Mouse (Mus musculus) layer of hippocampus, postnatal 10 days (tissue): ENCODE results near the gene Otof. TPM values are rescaled to one million over a fixed set of nuclear protein-coding genes. Genes with fewer than 3 reads are reported as not detected.

ENCODE experiments used
- DNase-seq, 2 experiments: peaks; one replicate each; pipeline ENCODE4 v3.0.0; 2021; ENCODE audit warnings: low spot score in 2 of 2
- total RNA-seq, 2 experiments: library from RNA; stranded (reverse); gene quantifications; 2 replicates each; pipeline ENCODE4 v1.2.3; 2021

The Otof gene
- total RNA-seq, 2 experiments from 2014 or later = 7.0 to 7.3 TPM

DNA sequence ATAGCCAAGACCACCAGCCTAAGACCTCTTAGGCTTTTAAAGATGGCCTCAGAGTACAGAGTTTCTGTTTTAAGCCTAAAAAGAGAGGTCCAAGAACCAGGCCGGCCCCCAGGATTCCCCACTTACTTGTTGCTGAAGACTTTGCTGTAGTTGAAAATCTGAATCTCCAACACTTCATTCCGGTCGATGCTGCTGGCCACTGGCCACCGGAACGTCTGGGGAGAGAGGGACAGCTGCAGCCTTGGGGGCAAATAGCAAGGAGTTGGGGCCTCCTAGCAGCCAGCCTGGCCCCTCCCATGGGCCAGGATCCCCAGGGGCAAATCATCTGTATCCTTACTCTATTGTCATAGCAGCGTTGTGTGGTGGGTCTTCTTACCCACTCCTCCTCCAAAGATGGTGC is 34.3 kb downstream of the Otof start:
- DNase-seq = no peak

DNA sequence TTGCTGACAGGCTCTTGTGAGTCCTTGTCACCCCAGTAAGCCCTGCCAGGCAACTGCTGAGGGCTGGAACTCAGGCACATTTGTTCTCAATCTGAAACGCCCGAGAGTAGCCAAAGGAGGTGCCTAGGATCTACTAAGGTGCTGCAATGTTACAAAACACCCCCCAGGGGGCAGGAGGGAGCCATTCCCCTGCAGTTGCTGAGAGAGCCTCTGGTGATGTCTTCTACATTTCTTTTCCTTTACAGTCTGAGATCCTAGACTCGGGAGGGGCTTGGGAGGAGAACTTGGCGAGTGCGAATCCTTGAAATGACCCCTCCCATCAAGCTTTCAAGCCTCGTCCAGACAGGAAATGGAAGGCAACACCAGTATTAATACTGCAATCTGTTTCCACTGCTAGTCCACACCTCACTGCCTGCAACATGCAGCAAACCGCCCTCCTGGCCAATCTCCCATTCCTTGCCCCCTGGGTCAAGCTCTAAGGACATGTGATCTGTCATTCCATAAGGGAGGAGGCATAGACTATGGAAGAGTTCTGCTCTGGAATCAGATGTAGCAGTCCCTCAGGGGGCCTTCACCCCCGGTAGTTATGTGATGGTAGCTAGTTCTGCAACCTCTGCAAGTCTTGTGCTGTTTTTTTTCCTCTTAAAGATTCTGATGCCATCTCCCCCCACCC is 38.0 kb downstream of the Otof start:
- DNase-seq = peak; percentile 63 to 73

DNA sequence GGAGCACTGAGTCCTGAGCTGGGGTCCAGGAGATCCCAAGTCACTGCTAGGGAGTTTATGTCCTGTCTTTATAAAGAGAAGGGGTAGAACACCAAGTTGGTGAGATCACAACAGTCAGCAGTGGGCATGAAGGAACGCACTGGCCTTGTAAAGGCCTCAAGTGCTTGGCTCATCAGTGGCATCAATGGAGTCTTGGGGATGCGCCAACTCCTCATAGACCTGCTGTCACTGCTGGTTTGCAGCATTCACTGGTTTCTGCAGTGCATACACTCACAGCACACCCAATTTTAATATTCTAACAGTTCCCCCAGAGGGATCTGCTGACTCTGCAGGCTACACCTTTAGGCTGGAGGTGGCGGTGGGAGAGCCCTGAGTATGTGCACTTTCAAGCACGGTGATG is 38.6 kb downstream of the Otof start:
- DNase-seq = no peak

DNA sequence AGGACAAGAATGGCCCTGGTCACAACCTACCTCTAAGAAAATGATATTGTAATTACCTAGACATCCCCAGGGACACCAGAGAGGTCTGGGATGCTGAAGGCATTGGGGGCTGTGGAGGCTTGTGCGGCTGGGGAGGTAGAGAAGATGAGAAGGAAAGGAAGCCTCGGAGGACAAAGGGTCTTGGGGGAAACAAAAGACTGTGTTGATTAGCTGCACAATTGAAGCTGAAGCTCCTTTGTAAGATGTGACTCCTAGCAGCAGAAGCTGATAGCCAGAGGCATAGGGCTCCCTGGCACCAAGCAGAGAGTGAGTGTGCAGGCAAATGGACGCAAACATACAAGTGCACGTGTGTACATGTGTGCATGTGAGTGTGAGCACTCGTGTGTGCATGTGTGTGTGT is 45.1 kb downstream of the Otof start:
- DNase-seq = no peak

DNA sequence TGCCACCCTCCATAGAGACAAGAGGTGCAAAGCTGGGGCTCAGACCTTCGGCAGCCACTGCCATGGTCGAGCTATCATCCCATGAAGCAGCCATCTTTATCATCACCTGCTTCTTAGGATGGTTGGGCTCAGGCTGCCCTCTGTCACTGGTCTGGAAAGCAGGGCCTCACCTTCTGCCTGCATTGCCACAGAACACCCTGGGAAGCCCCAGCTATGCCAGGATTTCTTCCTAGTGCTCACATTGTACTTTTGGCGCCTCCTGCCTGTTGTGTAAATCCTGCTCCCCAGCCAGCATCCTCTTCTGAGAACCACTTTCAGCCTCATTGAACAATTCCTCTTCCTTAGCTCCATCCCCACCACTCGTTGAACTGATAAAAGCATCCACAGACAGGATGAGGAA is 45.9 kb downstream of the Otof start:
- no peak for DNase-seq

DNA sequence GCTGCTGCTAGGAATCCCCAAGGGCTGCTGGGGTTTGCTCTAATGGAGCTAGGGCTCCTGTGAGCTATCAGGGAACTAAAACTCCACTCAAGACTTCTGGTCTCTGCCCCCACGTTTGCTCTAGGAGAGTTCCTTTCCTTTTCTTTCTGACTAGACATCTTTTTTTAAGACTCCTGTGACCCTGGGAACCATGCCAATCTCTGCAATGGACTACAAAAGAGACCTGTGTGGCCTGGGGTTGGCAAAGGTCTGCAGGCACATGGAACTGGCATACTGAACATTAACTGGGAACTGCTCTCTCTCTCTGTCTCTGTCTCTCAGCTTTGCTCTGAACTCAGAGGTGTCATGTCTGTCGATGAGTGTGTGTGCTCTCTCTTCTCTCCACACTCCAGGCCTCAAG is 46.4 kb downstream of the Otof start:
- no peak for DNase-seq

DNA sequence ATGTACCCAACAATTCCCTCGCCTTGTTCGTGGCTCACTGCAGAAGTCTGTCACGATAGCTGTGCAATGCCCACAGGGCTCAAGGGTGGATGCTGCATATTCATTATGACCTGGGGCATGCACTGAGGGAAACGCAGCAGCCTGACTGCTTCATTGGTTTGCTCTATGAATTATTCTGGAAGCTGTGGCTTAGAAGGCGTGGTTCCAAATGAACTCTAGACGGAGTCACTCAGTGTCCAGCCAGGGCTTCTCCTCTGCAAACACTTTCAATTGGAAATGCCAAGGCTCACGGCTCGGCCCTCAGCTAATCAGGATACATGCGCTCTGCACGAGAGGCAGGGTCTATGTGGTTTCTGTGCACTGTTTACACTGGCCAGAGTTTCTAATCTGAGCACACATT is 50.2 kb downstream of the Otof start:
- DNase-seq = no peak

DNA sequence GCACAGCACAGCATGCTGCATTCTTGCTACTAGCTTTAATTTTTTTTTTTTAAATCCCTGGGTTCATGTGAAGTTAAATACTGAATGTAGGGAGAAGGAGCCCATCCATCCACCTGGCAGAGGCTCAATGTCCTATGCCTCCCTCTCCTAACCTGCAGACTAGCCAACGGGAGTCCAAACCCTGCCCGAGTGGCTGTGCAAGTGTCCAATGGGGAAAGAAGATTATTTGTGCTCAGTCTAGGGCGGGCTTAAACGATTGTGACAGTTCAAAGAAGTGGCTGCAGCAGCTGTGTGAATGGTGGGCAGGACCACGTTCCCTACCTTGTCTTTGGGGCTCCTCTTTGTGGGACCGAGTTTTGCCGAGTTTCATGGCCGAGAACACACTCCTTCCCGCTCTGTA is 54.9 kb downstream of the Otof start:
- DNase-seq = peak; percentile 24 to 30

DNA sequence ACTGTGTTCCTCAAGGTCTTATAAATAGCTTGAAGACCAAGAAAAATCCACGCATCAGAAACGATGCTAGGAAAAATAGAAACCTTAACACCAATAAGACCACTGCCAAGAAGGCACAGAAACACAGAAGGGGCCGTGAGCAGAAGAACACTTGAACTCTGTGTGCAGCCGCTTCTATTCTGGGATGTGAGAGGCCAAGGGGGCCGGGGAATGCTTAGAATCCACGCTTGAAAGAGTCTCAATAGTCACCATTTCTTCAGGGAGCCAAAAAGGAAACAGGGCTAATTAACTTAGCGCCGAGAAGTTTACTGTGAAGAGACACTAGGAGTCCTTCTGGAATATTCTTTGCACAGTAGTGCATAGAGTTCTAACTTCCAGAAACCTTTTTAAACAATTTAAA is 60.6 kb downstream of the Otof start:
- DNase-seq = no peak

DNA sequence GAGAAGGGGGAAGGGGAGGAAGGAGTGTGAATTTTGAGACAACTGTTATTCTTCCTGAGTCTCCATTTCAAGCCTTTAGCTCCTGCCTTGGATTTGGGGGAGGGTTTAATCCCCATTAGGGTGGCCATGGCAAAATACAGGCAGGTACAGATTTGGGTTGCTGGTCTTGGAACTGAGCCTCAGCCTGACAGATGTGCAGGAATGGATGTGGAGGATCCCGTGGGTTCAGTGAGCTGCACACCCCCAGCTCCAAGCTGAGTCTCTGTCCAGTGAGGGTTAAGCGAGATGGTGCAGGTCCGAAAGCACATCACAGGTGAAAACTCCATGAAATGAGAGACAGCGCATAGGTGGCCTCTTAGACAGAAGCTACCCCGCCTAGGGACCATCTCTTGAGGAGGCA is 61.2 kb downstream of the Otof start:
- DNase-seq = no peak

DNA sequence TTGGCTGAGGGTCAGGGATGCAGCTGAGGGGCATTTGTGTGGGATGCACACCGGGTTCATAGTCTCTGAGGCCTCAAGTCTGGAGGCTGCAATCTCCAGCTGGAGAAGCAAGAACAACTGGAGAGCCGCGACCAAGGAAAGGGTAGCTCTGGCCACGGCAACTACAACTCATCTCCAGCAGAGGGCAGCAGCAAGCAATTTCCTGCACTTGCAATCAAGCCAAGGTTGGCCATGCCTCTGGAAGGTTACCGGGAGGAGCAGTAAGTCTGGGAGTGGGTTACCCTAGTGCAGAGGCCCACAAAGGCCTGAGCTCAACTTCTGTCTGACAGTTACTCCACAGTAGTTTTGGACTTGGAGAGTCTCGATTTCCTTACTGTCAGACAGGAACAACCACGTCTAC is 70.3 kb downstream of the Otof start:
- peak; percentile 80 to 81 for DNase-seq

DNA sequence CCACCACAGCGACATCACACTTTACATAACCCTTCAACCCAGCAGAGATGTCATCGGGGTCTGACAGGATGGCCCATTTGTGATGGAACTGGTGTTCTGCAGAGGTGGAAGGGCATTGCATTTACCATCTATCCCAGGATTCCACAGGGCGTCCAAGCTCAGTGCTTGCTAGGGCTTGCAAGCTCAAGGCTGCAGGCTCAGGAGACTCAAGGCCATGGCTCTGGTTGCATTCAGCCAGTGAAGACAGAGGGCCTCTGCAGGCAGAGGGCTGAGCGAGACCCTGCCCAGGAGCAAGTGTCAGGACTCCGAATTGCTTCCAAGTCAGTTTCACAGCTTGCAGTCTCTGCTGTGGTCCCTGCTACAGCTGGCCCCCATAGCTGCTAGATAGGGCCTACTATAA is 71.9 kb downstream of the Otof start:
- no peak for DNase-seq

DNA sequence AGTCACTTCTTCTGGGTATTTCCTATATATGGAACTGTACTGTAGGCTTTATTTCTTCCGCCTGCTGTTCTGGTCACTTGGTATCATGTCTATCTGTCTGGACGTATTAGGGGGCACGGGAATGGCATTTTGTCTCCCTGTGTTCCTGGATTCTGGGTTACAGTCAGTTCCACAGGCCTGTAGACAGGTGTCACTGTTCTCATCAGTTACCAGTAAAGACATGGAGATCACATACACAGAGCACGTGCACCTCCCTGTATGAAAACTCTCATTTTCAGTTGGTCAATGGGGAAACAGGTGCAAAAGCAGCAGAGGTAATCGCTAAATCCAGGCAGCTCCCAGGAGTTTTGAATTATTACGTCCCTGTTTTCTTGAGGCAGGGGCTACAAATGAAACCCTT is 74.0 kb downstream of the Otof start:
- DNase-seq = no peak

DNA sequence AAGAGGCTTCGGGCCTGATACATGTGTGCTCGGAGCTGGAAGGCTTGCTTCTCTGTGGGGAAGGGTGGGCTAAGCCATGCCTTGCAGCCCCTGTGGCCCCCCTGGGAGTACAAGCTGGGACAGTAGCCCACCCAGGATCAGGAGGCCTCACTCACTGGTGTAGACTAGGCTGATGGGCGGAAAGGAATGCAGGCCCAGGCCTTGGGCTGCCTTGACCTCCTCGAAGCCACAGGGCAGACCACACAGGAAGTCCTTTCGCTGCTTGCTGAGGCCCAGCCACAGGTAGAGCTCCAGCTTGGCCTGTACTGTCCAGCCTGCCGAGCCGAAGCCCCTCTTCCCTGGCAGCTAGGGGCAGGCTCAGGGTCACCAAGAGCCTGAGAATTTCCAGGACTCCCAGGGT is 78.9 kb downstream of the Otof start:
- DNase-seq = no peak

DNA sequence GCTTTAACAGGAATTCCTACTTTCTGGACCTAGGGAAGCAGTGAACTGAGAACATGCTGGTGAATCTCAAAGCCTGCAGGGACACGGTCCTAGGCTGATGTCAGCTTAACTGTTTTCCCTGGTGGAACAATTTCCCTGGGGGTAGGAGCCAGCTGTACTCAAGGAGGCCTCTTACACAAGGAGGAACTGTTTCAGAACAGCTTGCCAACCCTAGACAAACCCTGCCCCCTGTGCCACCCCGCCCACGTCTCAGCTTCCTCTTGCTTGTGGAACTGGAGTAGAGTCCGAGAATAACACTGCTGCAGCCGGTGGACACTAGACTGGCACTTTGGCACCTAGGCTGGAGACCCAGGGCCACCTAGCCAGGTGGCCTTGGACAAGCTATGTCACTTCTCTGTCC is 92.3 kb downstream of the Otof start:
- peak; percentile 17 to 32 for DNase-seq

DNA sequence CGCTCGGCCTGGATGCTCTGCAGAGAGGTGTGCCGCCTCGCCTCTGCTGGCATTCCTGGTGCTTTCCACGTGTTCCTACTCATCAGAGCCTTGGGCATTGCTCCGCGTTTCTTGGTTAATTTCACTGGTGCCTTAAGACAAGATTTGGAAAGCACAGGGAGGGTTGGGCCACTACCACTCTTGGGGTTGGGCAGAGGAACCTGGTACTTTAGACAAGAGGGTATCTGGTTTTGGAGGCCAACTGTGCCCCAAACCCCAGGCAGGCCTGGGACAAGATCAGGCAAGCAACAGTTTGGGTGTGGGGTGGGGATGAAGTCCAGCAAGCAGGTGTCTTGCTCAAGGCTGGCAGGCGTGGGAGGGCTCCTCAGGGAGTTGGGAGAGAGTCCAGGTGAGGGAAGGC is 94.3 kb downstream of the Otof start:
- DNase-seq = no peak

DNA sequence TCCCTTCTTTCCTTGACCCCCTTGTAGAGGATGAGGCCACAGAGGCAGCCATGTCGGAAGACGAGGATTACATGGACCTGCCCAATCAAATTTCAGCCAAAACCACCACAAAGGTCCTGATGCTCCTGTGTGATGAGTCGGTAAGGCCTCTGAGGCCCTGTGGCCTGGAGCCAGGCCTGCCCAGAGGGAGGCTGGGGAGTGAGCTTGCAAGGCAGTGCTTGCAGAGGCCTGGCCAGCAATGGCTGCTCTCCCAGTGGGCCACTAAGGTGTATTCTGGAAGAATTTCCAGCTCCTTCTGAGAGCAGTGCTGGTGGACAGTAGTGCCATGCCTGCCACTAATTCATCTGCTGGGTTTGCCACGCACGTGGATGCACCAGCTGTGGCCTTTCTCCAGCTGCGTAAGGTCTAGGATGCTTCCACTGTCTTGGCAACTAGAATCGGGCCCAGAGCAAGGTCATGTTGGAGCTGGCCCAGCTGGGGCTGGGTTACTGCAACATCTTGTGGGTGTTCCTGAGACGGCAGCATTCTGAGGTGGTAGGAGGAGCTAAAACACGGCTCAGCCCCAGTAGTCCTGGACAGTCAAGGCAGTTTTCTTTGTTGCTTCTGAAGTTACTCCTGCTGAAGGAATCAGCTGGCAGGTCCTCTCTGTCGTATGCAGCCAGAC is 103.2 kb downstream of the Otof start:
- DNase-seq = no peak

DNA sequence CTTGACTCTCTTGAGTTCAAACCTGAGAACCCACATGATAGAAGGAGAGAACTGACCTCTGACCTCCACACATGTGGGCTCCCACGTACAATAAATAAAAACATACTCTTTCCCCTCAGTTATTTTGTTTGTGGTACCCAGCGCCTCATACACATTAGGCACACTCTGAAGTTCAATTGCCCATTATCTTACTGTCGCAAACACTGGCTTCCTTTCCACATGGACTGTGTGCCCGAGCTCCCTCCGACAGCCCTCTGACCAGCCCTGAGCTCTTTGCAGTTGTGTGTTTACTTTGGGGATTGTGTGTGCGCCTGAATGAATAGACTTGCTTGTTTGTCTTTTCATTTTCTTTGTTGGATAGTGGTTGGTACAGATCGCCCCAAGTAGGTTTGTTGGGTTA is 105.1 kb downstream of the Otof start:
- DNase-seq = no peak

DNA sequence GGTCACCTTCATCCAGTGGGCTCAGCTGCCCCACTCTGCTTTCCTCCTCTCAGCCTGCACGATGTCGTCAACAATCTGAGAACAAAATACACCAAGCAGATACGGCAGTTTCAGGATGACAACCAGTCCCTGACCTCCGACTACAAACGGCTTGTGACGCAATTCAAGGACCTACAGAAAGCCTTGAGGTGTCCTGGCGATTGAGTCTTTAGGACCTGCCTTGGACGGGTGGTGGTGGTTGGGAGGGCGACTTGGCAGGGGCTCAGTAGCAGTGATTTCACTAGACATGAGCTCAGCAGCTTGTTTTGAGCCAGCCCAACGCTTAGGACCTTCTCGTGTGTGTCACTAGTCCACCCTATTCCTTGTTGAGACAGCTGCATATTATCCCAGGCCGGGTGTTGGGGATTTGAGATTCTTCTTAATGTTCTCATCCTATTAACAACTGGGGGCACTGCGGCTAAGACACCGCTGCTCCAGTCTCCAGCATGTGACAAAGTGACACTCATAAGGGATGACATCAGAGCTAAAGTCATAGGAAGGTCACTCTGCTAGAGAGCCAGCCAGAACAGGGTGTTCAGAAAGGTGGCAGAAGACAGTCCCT is 106.1 kb downstream of the Otof start:
- DNase-seq = no peak

DNA sequence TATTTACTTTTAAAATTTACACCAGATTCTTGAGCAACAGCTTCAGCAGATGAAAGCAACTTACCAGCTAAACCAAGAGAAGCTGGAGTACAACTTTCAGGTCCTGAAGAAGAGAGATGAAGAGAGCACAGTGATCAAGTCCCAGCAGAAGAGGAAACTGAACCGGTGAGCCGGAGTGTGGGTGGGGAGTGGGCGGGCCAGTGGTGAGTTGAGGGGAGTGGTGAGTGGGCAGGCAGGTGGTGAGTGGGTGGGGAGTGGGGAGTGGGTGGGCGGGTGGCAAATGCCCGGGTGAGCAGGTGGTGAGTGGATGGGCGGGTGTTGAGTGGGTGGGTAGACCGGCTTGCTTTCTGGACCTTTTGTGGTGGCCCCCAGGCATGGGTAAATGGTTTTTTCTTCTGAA is 106.6 kb downstream of the Otof start:
- no peak for DNase-seq

DNA sequence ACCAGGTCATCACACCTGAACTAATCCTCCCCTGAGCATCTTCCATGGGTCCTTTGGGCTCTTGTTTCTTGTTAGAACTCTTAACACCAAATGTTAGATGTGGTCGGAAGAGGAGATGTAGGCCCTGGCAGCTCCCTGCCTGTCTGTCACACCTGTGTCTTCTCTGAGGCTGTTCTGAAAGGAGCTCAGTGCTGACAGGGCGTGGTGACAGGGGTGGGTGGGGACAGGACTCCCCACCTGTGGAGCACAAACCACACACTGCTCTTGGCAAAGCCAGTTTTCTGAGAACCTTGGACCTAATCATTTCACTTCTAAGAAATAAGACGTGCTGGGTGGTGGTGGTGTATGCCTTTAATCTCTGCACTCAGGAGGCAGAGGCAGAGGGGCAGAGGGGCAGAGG is 108.1 kb downstream of the Otof start:
- DNase-seq = no peak

DNA sequence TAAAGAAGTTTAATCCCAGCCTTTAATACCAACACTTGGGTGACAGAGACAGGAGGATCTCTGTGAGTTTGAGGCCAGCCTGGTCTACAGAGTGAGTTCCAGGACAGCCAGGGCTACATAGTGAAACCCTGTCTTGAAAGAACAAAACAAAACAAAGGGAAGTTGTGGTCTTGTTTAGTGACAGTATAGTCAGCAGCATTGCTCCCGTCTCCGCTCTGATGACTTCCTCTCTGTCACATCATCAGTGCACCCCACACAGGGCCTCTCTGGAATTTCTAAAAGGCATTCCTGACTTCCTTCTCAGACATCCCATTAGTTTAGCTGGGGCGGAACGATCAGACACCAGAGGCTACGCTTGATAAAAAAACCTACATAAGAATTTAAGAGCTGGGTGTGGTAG is 117.8 kb downstream of the Otof start:
- no peak for DNase-seq

DNA sequence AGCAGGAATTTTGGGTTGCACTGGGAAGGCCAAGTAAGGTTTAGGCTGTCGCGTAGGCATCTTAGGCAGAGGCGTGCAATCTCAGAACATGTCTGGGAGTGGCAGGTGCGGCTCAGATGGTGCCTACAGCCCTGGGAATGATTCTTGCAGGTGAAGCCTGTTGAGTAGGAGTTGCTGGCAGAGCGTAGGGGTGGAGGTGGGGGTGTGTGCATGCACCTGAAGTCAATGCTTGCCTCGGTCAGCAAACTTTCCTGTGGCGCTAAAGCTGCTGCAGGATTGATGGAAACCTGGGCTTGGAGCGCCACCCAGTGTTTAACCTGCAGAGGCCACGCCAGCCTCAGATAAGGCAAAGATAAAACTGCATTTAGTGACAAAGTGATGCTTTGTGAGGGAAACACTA is 118.6 kb downstream of the Otof start:
- DNase-seq = peak; percentile 68 to 74
